Mouse (Mus musculus): ENCODE measurements around the gene Zbtb7a. TPM values are rescaled to one million over a fixed set of nuclear protein-coding genes. Genes with fewer than 3 reads are reported as not detected.

The Zbtb7a gene
- polyA plus RNA-seq, 1 experiment from 2014 or later, result 10.8 TPM

- Histone ChIP-seq H3K9ac (ENCODE audit: low read depth, low read length) (peak overlapping the region; percentile 87), H3K36me3 (ENCODE audit: control insufficient read depth, insufficient read depth, low read length) (no peaks in the 10 kb centered on the region), H3K4me2 (peak overlapping the region; percentile 96), H3K27me3 (ENCODE audit: control insufficient read depth, insufficient read depth, low read length) (peaks cover 15% of the 10 kb centered on the region), H3K4me1 (ENCODE audit: control insufficient read depth, insufficient read depth, low read length) (peaks cover 40% of the 10 kb centered on the region), H3K27ac (ENCODE audit: low read depth, low read length) (peak overlapping the region; percentile 94), H3K4me3 (ENCODE audit: low read depth, low read length) (peak overlapping the region; percentile 68), H3K9me3 (replicated peaks; ENCODE audit: control insufficient read depth, low read length) (no peaks in the 10 kb centered on the region)
- under 1% methylated on average over 84 of the region's 89 CpGs for WGBS (ENCODE audit: insufficient replicate concordance)
- ATAC-seq (replicated peaks; ENCODE audit: insufficient number of reproducible peaks, low FRiP score, low TSS enrichment), result peak; percentile 87
Measured at GRCm38 (mm10) chr10:81137252-81138130, 2.5 kb downstream of the Zbtb7a start.

DNA sequence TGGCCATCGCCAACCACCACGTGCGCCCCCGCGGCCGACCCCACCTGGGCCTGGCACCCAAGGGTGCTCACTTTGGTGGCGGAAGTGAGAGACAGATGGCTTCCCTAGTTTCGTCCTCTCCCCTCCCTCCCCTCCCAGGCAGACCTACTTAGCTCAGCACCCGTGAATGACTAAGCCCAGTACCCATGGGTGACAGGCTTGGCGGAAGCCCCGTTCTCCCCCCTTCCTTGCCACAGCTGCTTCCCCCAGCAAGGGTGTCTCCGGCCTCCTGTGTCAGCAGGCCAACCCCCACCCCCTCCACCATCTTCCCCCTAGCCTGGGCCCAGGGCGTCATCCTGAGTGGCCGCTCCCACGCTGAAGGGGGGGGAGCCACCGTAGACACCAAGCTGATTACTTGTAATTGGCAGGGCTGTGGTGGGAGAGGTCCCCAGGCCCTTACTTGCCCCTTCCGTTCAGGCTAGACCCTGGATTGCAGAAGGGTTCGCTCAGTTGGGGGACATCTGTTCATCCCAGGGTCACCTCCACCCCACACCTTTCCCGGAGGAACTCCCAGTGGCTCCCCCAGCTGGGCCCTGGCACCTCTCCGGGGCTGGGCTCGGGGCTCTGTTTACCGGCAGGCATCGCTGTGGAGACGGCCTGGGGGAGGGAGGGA lies 3.2 kb downstream of the Zbtb7a start:
- H3K27me3 ChIP-seq (ENCODE audit: control insufficient read depth, insufficient read depth, low read length), result peaks cover 15% of the 10 kb centered on the region
- no peak for ATAC-seq (replicated peaks; ENCODE audit: insufficient number of reproducible peaks, low FRiP score, low TSS enrichment)
- H3K9me3 ChIP-seq (replicated peaks; ENCODE audit: control insufficient read depth, low read length), result no peaks in the 10 kb centered on the region
- peak overlapping the region; percentile 80 for H3K4me2 ChIP-seq
- no peaks in the 10 kb centered on the region for H3K36me3 ChIP-seq (ENCODE audit: control insufficient read depth, insufficient read depth, low read length)
- peak overlapping the region; percentile 68 for H3K4me3 ChIP-seq (ENCODE audit: low read depth, low read length)
- WGBS (ENCODE audit: insufficient replicate concordance), result 1% methylated on average over 22 of the region's 24 CpGs
- peaks cover 44% of the 10 kb centered on the region for H3K4me1 ChIP-seq (ENCODE audit: control insufficient read depth, insufficient read depth, low read length)
- peak overlapping the region; percentile 83 for H3K27ac ChIP-seq (ENCODE audit: low read depth, low read length)
- peak overlapping the region; percentile 72 for H3K9ac ChIP-seq (ENCODE audit: low read depth, low read length)

DNA sequence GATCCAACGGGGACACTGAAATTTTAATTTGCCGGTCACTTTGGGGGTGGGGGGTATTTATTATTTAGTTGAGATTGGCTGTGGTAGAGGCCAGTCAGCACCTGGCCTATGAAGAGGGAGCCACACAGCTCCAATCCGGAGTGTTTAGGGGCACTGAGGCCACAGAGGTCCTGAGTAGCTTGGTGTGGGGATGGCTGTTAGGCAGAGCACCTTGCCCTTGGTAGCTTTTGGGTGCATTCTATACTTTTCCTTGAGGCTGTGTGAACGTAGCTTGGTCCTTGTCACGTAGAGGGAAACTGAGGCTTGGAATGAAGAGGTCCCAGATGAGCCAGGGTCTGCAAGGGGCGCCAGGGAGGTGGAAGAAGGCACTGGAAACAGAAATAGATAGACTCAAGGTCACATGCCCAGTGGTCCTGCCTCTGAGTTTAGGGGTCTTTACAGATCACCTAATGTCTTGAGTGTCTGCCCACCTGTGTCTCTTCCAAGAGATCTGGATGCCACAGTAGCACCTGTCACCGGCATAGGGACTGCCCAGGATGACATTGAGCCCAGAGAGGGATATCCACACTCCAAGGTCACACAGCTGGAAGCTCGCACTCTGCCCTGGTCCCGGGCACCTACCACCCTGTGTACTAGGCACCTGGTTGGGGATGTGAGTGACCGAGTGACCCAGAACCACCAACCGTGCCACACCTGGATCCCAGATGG lies 4.0 kb downstream of the Zbtb7a start:
- WGBS (ENCODE audit: insufficient replicate concordance), result 60% methylated on average over 11 of the region's 11 CpGs

GRCm38 (mm10) chr10:81139529-81139846 lies 4.5 kb downstream of the Zbtb7a start:
- peaks cover 44% of the 10 kb centered on the region for H3K4me1 ChIP-seq (ENCODE audit: control insufficient read depth, insufficient read depth, low read length)
- H3K27me3 ChIP-seq (ENCODE audit: control insufficient read depth, insufficient read depth, low read length), result peaks cover 8% of the 10 kb centered on the region
- H3K4me3 ChIP-seq (ENCODE audit: low read depth, low read length), result peak overlapping the region; percentile 68
- WGBS (ENCODE audit: insufficient replicate concordance), result 69% methylated on average over 4 of the region's 4 CpGs
- peak overlapping the region; percentile 80 for H3K4me2 ChIP-seq
- peak overlapping the region; percentile 72; the same call in 1 of the 2 replicates for H3K9ac ChIP-seq (ENCODE audit: low read depth, low read length)
- H3K27ac ChIP-seq (ENCODE audit: low read depth, low read length), result peak overlapping the region; percentile 66; the same call in 1 of the 2 replicates
- H3K36me3 ChIP-seq (ENCODE audit: control insufficient read depth, insufficient read depth, low read length), result peaks cover 10% of the 10 kb centered on the region
- H3K9me3 ChIP-seq (replicated peaks; ENCODE audit: control insufficient read depth, low read length), result no peaks in the 10 kb centered on the region
- no peak for ATAC-seq (replicated peaks; ENCODE audit: insufficient number of reproducible peaks, low FRiP score, low TSS enrichment)

More for the DNA sequence above, 4.0 kb downstream of the Zbtb7a start:
- Histone ChIP-seq H3K9me3 (replicated peaks; ENCODE audit: control insufficient read depth, low read length) (no peaks in the 10 kb centered on the region), H3K27me3 (ENCODE audit: control insufficient read depth, insufficient read depth, low read length) (peaks cover 13% of the 10 kb centered on the region), H3K36me3 (ENCODE audit: control insufficient read depth, insufficient read depth, low read length) (peaks cover 5% of the 10 kb centered on the region), H3K4me3 (ENCODE audit: low read depth, low read length) (peak overlapping the region; percentile 68), H3K9ac (ENCODE audit: low read depth, low read length) (peak overlapping the region; percentile 72), H3K27ac (ENCODE audit: low read depth, low read length) (peak overlapping the region; percentile 66), H3K4me2 (peak overlapping the region; percentile 80), H3K4me1 (ENCODE audit: control insufficient read depth, insufficient read depth, low read length) (peaks cover 44% of the 10 kb centered on the region)
- ATAC-seq (replicated peaks; ENCODE audit: insufficient number of reproducible peaks, low FRiP score, low TSS enrichment), result no peak

DNA sequence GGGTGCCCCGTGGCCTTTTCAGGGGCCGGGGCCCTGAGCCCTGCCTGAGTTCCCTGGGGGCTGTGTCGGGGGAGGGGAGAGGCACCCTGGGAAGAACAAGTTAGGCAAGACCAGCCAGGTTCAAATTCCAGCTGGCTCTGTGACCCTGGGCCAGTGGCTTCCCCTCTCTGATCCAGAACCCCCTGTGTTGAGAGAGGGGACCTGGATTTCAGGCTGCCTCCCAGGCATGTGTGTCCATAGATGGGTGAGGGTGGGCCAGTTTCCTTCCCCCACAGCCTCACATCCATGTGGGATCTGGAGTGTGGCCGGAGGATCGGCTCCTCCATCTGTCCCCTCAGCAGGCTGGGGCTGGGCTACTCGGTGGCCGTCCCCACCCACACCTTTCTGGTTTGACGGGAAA lies 5.0 kb downstream of the Zbtb7a start:
- peak overlapping the region; percentile 68 for H3K4me3 ChIP-seq (ENCODE audit: low read depth, low read length)
- ATAC-seq (replicated peaks; ENCODE audit: insufficient number of reproducible peaks, low FRiP score, low TSS enrichment), result no peak
- no peaks in the 10 kb centered on the region for H3K9me3 ChIP-seq (replicated peaks; ENCODE audit: control insufficient read depth, low read length)
- peaks cover 43% of the 10 kb centered on the region for H3K4me1 ChIP-seq (ENCODE audit: control insufficient read depth, insufficient read depth, low read length)
- H3K27me3 ChIP-seq (ENCODE audit: control insufficient read depth, insufficient read depth, low read length), result peaks cover 3% of the 10 kb centered on the region
- H3K27ac ChIP-seq (ENCODE audit: low read depth, low read length), result no peak overlapping the region
- peak overlapping the region; percentile 72 for H3K9ac ChIP-seq (ENCODE audit: low read depth, low read length)
- 59% methylated on average over 8 of the region's 8 CpGs for WGBS (ENCODE audit: insufficient replicate concordance)
- H3K4me2 ChIP-seq, result peak overlapping the region; percentile 80
- peaks cover 16% of the 10 kb centered on the region for H3K36me3 ChIP-seq (ENCODE audit: control insufficient read depth, insufficient read depth, low read length)

GRCm38 (mm10) chr10:81140717-81141454 lies 5.9 kb downstream of the Zbtb7a start:
- Histone ChIP-seq H3K27ac (ENCODE audit: low read depth, low read length) (0 out of 2 replicates have a peak overlapping the region, but pooled peaks have one; percentile 24), H3K4me1 (ENCODE audit: control insufficient read depth, insufficient read depth, low read length) (peaks cover 48% of the 10 kb centered on the region), H3K36me3 (ENCODE audit: control insufficient read depth, insufficient read depth, low read length) (peaks cover 24% of the 10 kb centered on the region), H3K9me3 (replicated peaks; ENCODE audit: control insufficient read depth, low read length) (no peaks in the 10 kb centered on the region), H3K9ac (ENCODE audit: low read depth, low read length) (peak overlapping the region; percentile 72), H3K27me3 (ENCODE audit: control insufficient read depth, insufficient read depth, low read length) (no peaks in the 10 kb centered on the region), H3K4me2 (peak overlapping the region; percentile 80), H3K4me3 (ENCODE audit: low read depth, low read length) (peak overlapping the region; percentile 68)
- 59% methylated on average over 10 of the region's 10 CpGs for WGBS (ENCODE audit: insufficient replicate concordance)
- ATAC-seq (replicated peaks; ENCODE audit: insufficient number of reproducible peaks, low FRiP score, low TSS enrichment), result no peak

- Histone ChIP-seq H3K4me2 (peak overlapping the region; percentile 80), H3K36me3 (ENCODE audit: control insufficient read depth, insufficient read depth, low read length) (peaks cover 32% of the 10 kb centered on the region), H3K9ac (ENCODE audit: low read depth, low read length) (peak overlapping the region; percentile 34; the same call in 1 of the 2 replicates), H3K4me1 (ENCODE audit: control insufficient read depth, insufficient read depth, low read length) (peaks cover 51% of the 10 kb centered on the region), H3K9me3 (replicated peaks; ENCODE audit: control insufficient read depth, low read length) (no peaks in the 10 kb centered on the region), H3K27me3 (ENCODE audit: control insufficient read depth, insufficient read depth, low read length) (no peaks in the 10 kb centered on the region), H3K4me3 (ENCODE audit: low read depth, low read length) (no peak overlapping the region), H3K27ac (ENCODE audit: low read depth, low read length) (peak overlapping the region; percentile 41; the same call in 1 of the 2 replicates)
- ATAC-seq (replicated peaks; ENCODE audit: insufficient number of reproducible peaks, low FRiP score, low TSS enrichment), result no peak
- 77% methylated on average over 7 of the region's 7 CpGs for WGBS (ENCODE audit: insufficient replicate concordance)
Measured at GRCm38 (mm10) chr10:81141455-81142210, 6.6 kb downstream of the Zbtb7a start.

Data from heart, embryonic 11.5 days (tissue).